ENCODE assay signal across 10 mouse cellular contexts in the genomic region with DNA sequence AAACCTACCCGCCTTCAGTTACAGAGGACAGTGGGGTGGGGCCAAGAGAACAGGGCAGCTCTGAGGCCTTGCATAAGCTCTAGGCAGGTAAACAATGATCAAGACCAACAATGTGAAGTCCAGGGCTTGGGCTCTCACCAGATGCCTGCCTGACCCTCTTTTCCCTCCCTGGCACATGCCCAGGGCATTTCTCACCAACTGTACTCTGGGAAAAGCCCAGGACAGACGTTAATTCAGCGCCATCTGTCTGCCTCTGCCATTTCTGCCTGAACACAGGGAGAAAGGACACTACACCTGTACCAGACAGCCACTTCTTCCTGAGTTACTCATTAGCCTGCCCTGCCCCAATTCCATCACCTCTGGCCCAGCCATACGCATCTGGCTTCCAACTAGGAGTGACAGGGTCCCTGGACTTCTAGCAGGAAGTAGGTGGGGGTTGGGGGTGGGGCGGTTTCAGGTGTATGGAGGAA. TPM values are rescaled to one million over a fixed set of nuclear protein-coding genes. Genes with fewer than 3 reads are reported as not detected.
DNase-seq lines count a peak whose midpoint lies in the region; ATAC-seq and TF ChIP-seq lines count a peak whose summit lies in the region.
"Had no signal": no experiment of that assay in that cellular context is flagged by ENCODE, and none has a peak within 500 bp of the region (broad histone marks: within the 10 kb centered on the region; RNA-seq: fewer than 3 reads in every experiment).

No protein-coding gene starts in this region.

- H3K4me3 ChIP-seq in ES-E14 (ENCODE audit: insufficient read depth in 1 of 2, low read depth in 1 of 2, low read length in 2 of 2, poor library complexity in 1 of 2, severe bottlenecking in 1 of 2), result no peak overlapping the region
- H3K4me3 ChIP-seq in kidney, embryonic 15.5 days (replicated peaks), result no peak overlapping the region
- H3K4me3 ChIP-seq in lung, embryonic 15.5 days, result peak overlapping the region; percentile 1; the same call in 1 of the 2 replicates
- no peak overlapping the region for H3K4me3 ChIP-seq in hindbrain, embryonic 12.5 days
- H3K4me3 ChIP-seq: limb, embryonic 13.5 days had no signal

- H3K27ac ChIP-seq in ES-E14 (ENCODE audit: insufficient read depth, low read depth, low read length, poor library complexity, severe bottlenecking), result no peak overlapping the region; the same call in 1 of the 2 replicates
- H3K27ac ChIP-seq in kidney, embryonic 15.5 days, result peak overlapping the region; percentile 90
- peak overlapping the region; percentile 95 for H3K27ac ChIP-seq in lung, embryonic 15.5 days
- H3K27ac ChIP-seq in hindbrain, embryonic 12.5 days, result no peak overlapping the region
- H3K27ac ChIP-seq: limb, embryonic 13.5 days had no signal

- H3K4me2 ChIP-seq in kidney, embryonic 15.5 days, result peak overlapping the region; percentile 36
- H3K4me2 ChIP-seq in lung, embryonic 15.5 days, result peak overlapping the region; percentile 93
- no peak overlapping the region for H3K4me2 ChIP-seq in hindbrain, embryonic 12.5 days (replicated peaks)
- H3K4me2 ChIP-seq: heart, embryonic 11.5 days; limb, embryonic 13.5 days had no signal

- 50% methylated on average over 5 of the region's 5 CpGs for WGBS in kidney, embryonic 15.5 days
- 36% methylated on average over 5 of the region's 5 CpGs for WGBS in lung, embryonic 15.5 days
- 53% methylated on average over 5 of the region's 5 CpGs for WGBS in hindbrain, embryonic 12.5 days

- 0 out of 2 replicates have a peak overlapping the region, but pooled peaks have one; percentile 15 for H3K9ac ChIP-seq in ES-E14 (ENCODE audit: insufficient read depth, low read depth, low read length, poor library complexity, severe bottlenecking)
- no peak overlapping the region for H3K9ac ChIP-seq in kidney, embryonic 15.5 days
- 0 out of 2 replicates have a peak overlapping the region, but pooled peaks have one; percentile 18 for H3K9ac ChIP-seq in lung, embryonic 15.5 days
- H3K9ac ChIP-seq in hindbrain, embryonic 12.5 days, result no peak overlapping the region
- H3K9ac ChIP-seq: limb, embryonic 13.5 days had no signal

- in situ Hi-C loops in ES-E14 (cut with MboI; ENCODE audit: low sequenced_read_pairs in 2 of 2, unreplicated experiment in 2 of 2), result no loop called here

- peaks cover 2 to 26% of the 10 kb centered on the region in 2 experiments for H3K4me1 ChIP-seq in ES-E14 (ENCODE audit: control insufficient read depth in 2 of 2, insufficient read depth in 2 of 2, low read length in 2 of 2, poor library complexity in 1 of 2)
- H3K4me1 ChIP-seq in kidney, embryonic 15.5 days, result peaks cover 35% of the 10 kb centered on the region
- H3K4me1 ChIP-seq in lung, embryonic 15.5 days, result peaks cover 22% of the 10 kb centered on the region
- peaks cover 11% of the 10 kb centered on the region for H3K4me1 ChIP-seq in hindbrain, embryonic 12.5 days

- H3K27me3 ChIP-seq in kidney, embryonic 15.5 days, result peaks cover 7% of the 10 kb centered on the region; the same call in 1 of the 2 replicates
- peaks cover 6% of the 10 kb centered on the region; the same call in 1 of the 2 replicates for H3K27me3 ChIP-seq in lung, embryonic 15.5 days
- 0 out of 2 replicates have a peak, but pooled peaks cover 10% of the 10 kb centered on the region for H3K27me3 ChIP-seq in hindbrain, embryonic 12.5 days

- DNase-seq in ES-E14 (ENCODE audit: low read depth, low spot score), result no peak
- peak; percentile 52 for DNase-seq in cerebellum, adult 9-10 months
- no peak for DNase-seq in testis, postnatal 10 days (ENCODE audit: low spot score)
- DNase-seq in gastrocnemius, postnatal 4 days (ENCODE audit: low spot score in 2 of 2), result no peak
- DNase-seq in frontal cortex, postnatal 10 days (ENCODE audit: low spot score in 2 of 2), result no peak

- H3K36me3 ChIP-seq in ES-E14 (ENCODE audit: control insufficient read depth, insufficient read depth, low read length, poor library complexity, severe bottlenecking), result peaks cover 3% of the 10 kb centered on the region; the same call in 1 of the 2 replicates
- H3K36me3 ChIP-seq in kidney, embryonic 15.5 days, result no peaks in the 10 kb centered on the region
- no peaks in the 10 kb centered on the region; the same call in 1 of the 2 replicates for H3K36me3 ChIP-seq in lung, embryonic 15.5 days
- H3K36me3 ChIP-seq in hindbrain, embryonic 12.5 days, result no peaks in the 10 kb centered on the region
- H3K36me3 ChIP-seq: limb, embryonic 13.5 days had no signal

- H3K9me3 ChIP-seq in ES-E14 (ENCODE audit: control insufficient read depth, insufficient read depth, low read depth, low read length), result no peaks in the 10 kb centered on the region
- no peaks in the 10 kb centered on the region for H3K9me3 ChIP-seq in kidney, embryonic 15.5 days (replicated peaks)
- no peaks in the 10 kb centered on the region for H3K9me3 ChIP-seq in lung, embryonic 15.5 days
- H3K9me3 ChIP-seq in hindbrain, embryonic 12.5 days (replicated peaks), result no peaks in the 10 kb centered on the region
- H3K9me3 ChIP-seq: limb, embryonic 13.5 days had no signal

- peak; percentile 43 for ATAC-seq in kidney, embryonic 15.5 days (replicated peaks; ENCODE audit: low FRiP score)
- 0 out of 2 replicates have a peak, but pooled peaks have one; percentile 15 for ATAC-seq in lung, embryonic 15.5 days (ENCODE audit: borderline replicate concordance, extremely low read depth, low FRiP score, low TSS enrichment)
- no peak for ATAC-seq in hindbrain, embryonic 12.5 days (ENCODE audit: low FRiP score)

TF ChIP-seq in ES-E14, 5 proteins besides CTCF, POLR2A, EP300 and RAD21:
- TF ChIP-seq MAFK (IDR thresholded peaks at IDR 0.05; ENCODE audit: insufficient read depth, low read depth, low read length) (no peak), ZNF384 (IDR thresholded peaks at IDR 0.05; ENCODE audit: low read depth, low read length) (no peak), CHD2 (IDR thresholded peaks at IDR 0.05; ENCODE audit: low read depth, low read length) (no peak), ZC3H11A (IDR thresholded peaks at IDR 0.05; ENCODE audit: borderline replicate concordance, low read depth, low read length) (no peak), HCFC1 (IDR thresholded peaks at IDR 0.05; ENCODE audit: borderline replicate concordance, insufficient read depth, low read length) (no peak)

RNA-seq across cellular contexts. Expression of gene Cgn, which starts 2.8 kb away (rescaled TPM):
- total RNA-seq in ES-E14 (2012; rRNA removed), result 28.8 and 47.1 TPM in 2 replicates
- polyA plus RNA-seq in kidney, embryonic 15.5 days (2015; fragmentation: Nextera tagmentation; extraction: Ambion mirVana), result 17.0 and 18.3 TPM in 2 replicates
- polyA plus RNA-seq in lung, embryonic 15.5 days (2015; fragmentation: Nextera tagmentation; extraction: Ambion mirVana), result 28.8 and 29.7 TPM in 2 replicates
- polyA plus RNA-seq in hindbrain, embryonic 12.5 days (2016; fragmentation: Nextera tagmentation; extraction: Ambion mirVana), result 4.2 and 5.3 TPM in 2 replicates
- under 1 TPM; 0.61 to 0.88 TPM for total RNA-seq in gastrocnemius, postnatal 4 days (2021)

RNA-seq across cellular contexts. Expression of gene Pogz, which starts 53.9 kb away (rescaled TPM):
- total RNA-seq in ES-E14 (2012; rRNA removed), result 26.6 and 27.1 TPM in 2 replicates
- 17.4 and 18.8 TPM in 2 replicates for polyA plus RNA-seq in kidney, embryonic 15.5 days (2015; fragmentation: Nextera tagmentation; extraction: Ambion mirVana)
- 13.7 and 16.3 TPM in 2 replicates for polyA plus RNA-seq in lung, embryonic 15.5 days (2015; fragmentation: Nextera tagmentation; extraction: Ambion mirVana)
- polyA plus RNA-seq in hindbrain, embryonic 12.5 days (2016; fragmentation: Nextera tagmentation; extraction: Ambion mirVana), result 23.0 and 24.1 TPM in 2 replicates
- total RNA-seq in gastrocnemius, postnatal 4 days (2021), result 10 to 100 TPM; 38.4 to 39.2 TPM

Comparison
In these comparisons a context has a peak if more than half of its experiments do, and no peak if none do; other contexts are left out.
1. H3K27ac ChIP-seq: peak in kidney, embryonic 15.5 days (single experiment) and lung, embryonic 15.5 days (single experiment); none in ES-E14 (single experiment) and hindbrain, embryonic 12.5 days (single experiment).
2. H3K9ac ChIP-seq: peak in ES-E14 (single experiment) and lung, embryonic 15.5 days (single experiment); none in kidney, embryonic 15.5 days (single experiment) and hindbrain, embryonic 12.5 days (single experiment).